Mouse (Mus musculus) embryonic facial prominence, embryonic 14.5 days (tissue): ENCODE data around the gene Rsrc1. TPM values are rescaled to one million over a fixed set of nuclear protein-coding genes. Genes with fewer than 3 reads are reported as not detected.

Experiments
- ATAC-seq: fragments of 200-750 bp; cut with Nextera tagmentation; 2 replicates; pipeline ENCODE4 v1.8.0; 2017; ENCODE audit warnings: low read depth, moderate number of reproducible peaks, moderate TSS enrichment
- DNase-seq: peaks from one replicate; pipeline ENCODE4 v3.0.0-alpha.2; 2015; ENCODE audit warnings: low spot score
- H3K27ac ChIP-seq: fragments of 300-500 bp; sonication (generic); replicated peaks from 2 replicates; pipeline ENCODE4 v1.5.1; 2014; ENCODE audit warnings: low read depth, mild to moderate bottlenecking, low read length, moderate library complexity
- H3K27me3 ChIP-seq: fragments of 300-500 bp; sonication (generic); replicated peaks from 2 replicates; pipeline ENCODE4 v1.6.1; 2014; ENCODE audit warnings: low read length; ENCODE audit not compliant: control insufficient read depth, insufficient read depth
- H3K36me3 ChIP-seq: fragments of 300-500 bp; sonication (generic); 2 replicates; pipeline ENCODE4 v1.6.1; 2014; ENCODE audit warnings: low read length, mixed read lengths; ENCODE audit not compliant: control insufficient read depth, insufficient read depth
- H3K4me1 ChIP-seq: fragments of 300-500 bp; sonication (generic); 2 replicates; pipeline ENCODE4 v1.6.1; 2014; ENCODE audit warnings: antibody characterized with exemption, low read length; ENCODE audit not compliant: control insufficient read depth, insufficient read depth
- H3K4me2 ChIP-seq: fragments of 300-500 bp; sonication (generic); 2 replicates; pipeline ENCODE4 v1.6.1; 2014; ENCODE audit warnings: low read depth, mild to moderate bottlenecking, low read length, moderate library complexity, mixed read lengths
- H3K4me3 ChIP-seq: fragments of 300-500 bp; sonication (generic); 2 replicates; pipeline ENCODE4 v1.5.1; 2014; ENCODE audit warnings: low read depth, mild to moderate bottlenecking, low read length
- H3K9ac ChIP-seq: fragments of 300-500 bp; sonication (generic); 2 replicates; pipeline ENCODE4 v1.6.1; 2014; ENCODE audit warnings: low read depth, mild to moderate bottlenecking, low read length, moderate library complexity, mixed read lengths
- H3K9me3 ChIP-seq: fragments of 300-500 bp; sonication (generic); 2 replicates; pipeline ENCODE4 v1.6.1; 2016; ENCODE audit warnings: low read length; ENCODE audit not compliant: control insufficient read depth
- WGBS: fragments of 180-500 bp; shearing (Covaris S2); extraction: QIAGEN DNeasy Blood & Tissue Kit; methylation state at CpG from one replicate; pipeline ENCODE4 v1.1.7; 2014; 5-methylcytosine and 5-hydroxymethylcytosine counted together
- polyA plus RNA-seq: library from polyadenylated mRNA; unstranded; fragments of >200 nt; fragmentation: Nextera tagmentation; extraction: Ambion mirVana; gene quantifications from 2 replicates; pipeline ENCODE4 v1.2.1, GENCODE M21; 2014

Gene Rsrc1
- polyA plus RNA-seq, 1 experiment from 2014 or later = 37.0 TPM

GRCm38 (mm10) chr3:66980111-66980975 is 847 bp upstream of the Rsrc1 start:
- ATAC-seq (no peak), DNase-seq (no peak)
- 3% methylated on average over 22 of the region's 29 CpGs for WGBS
- Histone ChIP-seq H3K4me3 (peak overlapping the region; percentile 65), H3K9me3 (no peaks in the 10 kb centered on the region), H3K4me2 (peak overlapping the region; percentile 85), H3K9ac (peak overlapping the region; percentile 79), H3K27me3 (peaks cover 79% of the 10 kb centered on the region), H3K4me1 (0 out of 2 replicates have a peak, but pooled peaks cover 6% of the 10 kb centered on the region), H3K36me3 (no peaks in the 10 kb centered on the region), H3K27ac (peak overlapping the region; percentile 83)

GRCm38 (mm10) chr3:66981706-66982105 is 516 bp downstream of the Rsrc1 start, which contains the start of gene Shox2:
Shox2 (minus strand) TSS chr3:66981771.
- Histone ChIP-seq H3K4me1 (peaks cover 9% of the 10 kb centered on the region; the same call in 1 of the 2 replicates), H3K4me2 (peak within 1 kb of the TSS; percentile 85), H3K27ac (peak within 1 kb of the TSS; percentile 83), H3K27me3 (peaks cover 69% of the 10 kb centered on the region), H3K9me3 (no peaks in the 10 kb centered on the region), H3K9ac (peak within 1 kb of the TSS; percentile 79), H3K4me3 (peak within 1 kb of the TSS; percentile 65), H3K36me3 (no peaks in the 10 kb centered on the region)
- DNase-seq (peak; percentile 82), ATAC-seq (no peak)
- WGBS = 0% methylated on average over 14 of the region's 15 CpGs

GRCm38 (mm10) chr3:66982181-66982911 is 1.2 kb downstream of the Rsrc1 start:
- Histone ChIP-seq H3K27ac (peak overlapping the region; percentile 56; the same call in 1 of the 2 replicates), H3K27me3 (peaks cover 63% of the 10 kb centered on the region), H3K4me3 (peak overlapping the region; percentile 65), H3K9me3 (no peaks in the 10 kb centered on the region), H3K4me1 (peaks cover 10% of the 10 kb centered on the region; the same call in 1 of the 2 replicates), H3K9ac (peak overlapping the region; percentile 38), H3K36me3 (no peaks in the 10 kb centered on the region), H3K4me2 (peak overlapping the region; percentile 85)
- under 1% methylated on average over 29 of the region's 29 CpGs for WGBS
- no peak for ATAC-seq
- DNase-seq = peak; percentile 66

GRCm38 (mm10) chr3:66983481-66983880 is 2.3 kb downstream of the Rsrc1 start:
- 0 out of 2 replicates have a peak overlapping the region, but pooled peaks have one; percentile 3 for H3K4me3 ChIP-seq

GRCm38 (mm10) chr3:66985539-66986286 is 4.5 kb downstream of the Rsrc1 start:
- Histone ChIP-seq H3K9ac (peak overlapping the region; percentile 88), H3K4me2 (peak overlapping the region; percentile 82), H3K36me3 (no peaks in the 10 kb centered on the region), H3K4me1 (peaks cover 4% of the 10 kb centered on the region; the same call in 1 of the 2 replicates), H3K27me3 (peaks cover 32% of the 10 kb centered on the region), H3K27ac (peak overlapping the region; percentile 68), H3K4me3 (peak overlapping the region; percentile 82), H3K9me3 (no peaks in the 10 kb centered on the region)
- ATAC-seq (peak; percentile 95), DNase-seq (peak; percentile 95)
- whole genome bisulfite sequencing = under 1% methylated on average over 36 of the region's 60 CpGs

More at GRCm38 (mm10) chr3:66983481-66983880, 2.3 kb downstream of the Rsrc1 start:
- WGBS = 18% methylated on average over 3 of the region's 3 CpGs
- Histone ChIP-seq H3K36me3 (no peaks in the 10 kb centered on the region), H3K27me3 (peaks cover 52% of the 10 kb centered on the region), H3K4me1 (peaks cover 10% of the 10 kb centered on the region; the same call in 1 of the 2 replicates), H3K9ac (no peak overlapping the region), H3K9me3 (no peaks in the 10 kb centered on the region), H3K4me2 (no peak overlapping the region), H3K27ac (no peak overlapping the region)
- ATAC-seq (no peak), DNase-seq (no peak)

GRCm38 (mm10) chr3:66986287-66986560 is 5.0 kb downstream of the Rsrc1 start:
- Histone ChIP-seq H3K4me2 (peak overlapping the region; percentile 82), H3K9me3 (no peaks in the 10 kb centered on the region), H3K4me1 (peaks cover 4% of the 10 kb centered on the region; the same call in 1 of the 2 replicates), H3K27me3 (peaks cover 26% of the 10 kb centered on the region), H3K9ac (peak overlapping the region; percentile 88), H3K36me3 (no peaks in the 10 kb centered on the region), H3K27ac (0 out of 2 replicates have a peak overlapping the region, but pooled peaks have one; percentile 68), H3K4me3 (peak overlapping the region; percentile 82)
- DNase-seq (no peak), ATAC-seq (no peak)
- 10% methylated on average over 1 of the region's 1 CpGs for WGBS

GRCm38 (mm10) chr3:66996820-66997219 is 15.6 kb downstream of the Rsrc1 start:
- no peak overlapping the region for H3K9ac ChIP-seq
- H3K4me3 ChIP-seq = no peak overlapping the region
- H3K4me2 ChIP-seq = no peak overlapping the region
- WGBS = 92% methylated on average over 1 of the region's 1 CpGs
- H3K9me3 ChIP-seq = 0 out of 2 replicates have a peak, but pooled peaks cover under 1% of the 10 kb centered on the region
- H3K27ac ChIP-seq = no peak overlapping the region
- ATAC-seq = no peak
- no peaks in the 10 kb centered on the region for H3K4me1 ChIP-seq
- peaks cover 32% of the 10 kb centered on the region for H3K36me3 ChIP-seq
- no peak for DNase-seq
- H3K27me3 ChIP-seq = no peaks in the 10 kb centered on the region
